Mouse (Mus musculus) intestine, postnatal 0 days (tissue): ENCODE measurements around the gene Clptm1l. TPM values are rescaled to one million over a fixed set of nuclear protein-coding genes. Genes with fewer than 3 reads are reported as not detected.

Experiments
- ATAC-seq: fragments of 200-750 bp; cut with Nextera tagmentation; 2 replicates; pipeline ENCODE4 v1.8.0; 2017; ENCODE audit warnings: mild to moderate bottlenecking, moderate TSS enrichment, moderate library complexity
- H3K27ac ChIP-seq: fragments of 300-500 bp; sonication (generic); 2 replicates; pipeline ENCODE4 v1.5.1; 2014; ENCODE audit warnings: mild to moderate bottlenecking, low read depth, low read length, moderate library complexity
- H3K27me3 ChIP-seq: fragments of 300-500 bp; sonication (generic); replicated peaks from 2 replicates; pipeline ENCODE4 v1.6.1; 2014; ENCODE audit warnings: low read length, mixed read lengths; ENCODE audit not compliant: control insufficient read depth, insufficient read depth
- H3K36me3 ChIP-seq: fragments of 300-500 bp; sonication (generic); 2 replicates; pipeline ENCODE4 v1.6.1; 2014; ENCODE audit warnings: mild to moderate bottlenecking, moderate library complexity; ENCODE audit not compliant: control insufficient read depth, insufficient read depth
- H3K4me1 ChIP-seq: fragments of 300-500 bp; sonication (generic); replicated peaks from 2 replicates; pipeline ENCODE4 v1.6.1; 2014; ENCODE audit warnings: antibody characterized with exemption, low read length, mixed read lengths; ENCODE audit not compliant: control insufficient read depth, insufficient read depth
- H3K4me2 ChIP-seq: fragments of 300-500 bp; sonication (generic); replicated peaks from 2 replicates; pipeline ENCODE4 v1.6.1; 2014; ENCODE audit warnings: low read depth, mild to moderate bottlenecking, moderate library complexity
- H3K4me3 ChIP-seq: fragments of 300-500 bp; sonication (generic); 2 replicates; pipeline ENCODE4 v1.5.1; 2014; ENCODE audit warnings: low read depth, low read length
- H3K9ac ChIP-seq: fragments of 300-500 bp; sonication (generic); 2 replicates; pipeline ENCODE4 v1.6.1; 2014; ENCODE audit warnings: mild to moderate bottlenecking, low read depth, low read length
- H3K9me3 ChIP-seq: fragments of 300-500 bp; sonication (generic); 2 replicates; pipeline ENCODE4 v1.6.1; 2016; ENCODE audit warnings: mixed run types; ENCODE audit not compliant: control insufficient read depth
- CTCF ChIP-seq: sonication (generic); IDR thresholded peaks from 2 replicates; pipeline ENCODE4 v1.5.1; 2016; ENCODE audit warnings: low read depth, mild to moderate bottlenecking, control low read depth, antibody characterized with exemption, moderate library complexity
- whole genome bisulfite sequencing: fragments of 180-500 bp; shearing (Covaris S2); extraction: QIAGEN DNeasy Blood & Tissue Kit; methylation state at CpG from one replicate; pipeline ENCODE4 v1.1.7; 2014; 5-methylcytosine and 5-hydroxymethylcytosine counted together
- polyA plus RNA-seq: library from polyadenylated mRNA; unstranded; fragments of >200 nt; fragmentation: Nextera tagmentation; extraction: Ambion mirVana; gene quantifications from 2 replicates; pipeline ENCODE4 v1.2.1, GENCODE M21; 2015

Gene Clptm1l
- polyA plus RNA-seq, 1 experiment from 2014 or later: 127 TPM

DNA sequence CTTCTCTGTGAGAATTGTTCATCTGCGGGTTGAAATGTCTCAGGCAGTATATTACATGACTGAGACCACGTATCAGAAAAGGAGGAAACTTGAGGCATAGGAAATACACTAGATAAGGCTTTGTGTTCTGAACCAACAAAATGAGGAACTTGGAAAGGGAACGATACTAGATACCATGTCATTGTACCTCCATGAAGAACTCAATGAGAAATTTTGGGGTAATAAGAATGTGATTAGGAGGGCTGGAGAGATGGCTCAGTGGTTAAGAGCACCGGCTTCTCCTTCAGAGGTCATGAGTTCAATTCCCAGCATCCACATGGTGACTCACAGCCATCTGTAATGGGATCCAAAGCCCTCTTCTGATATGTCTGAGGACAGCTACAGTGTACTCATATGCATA lies 3.6 kb upstream of the Clptm1l start:
- Histone ChIP-seq H3K27me3 (no peaks in the 10 kb centered on the region), H3K9ac (no peak overlapping the region), H3K9me3 (no peaks in the 10 kb centered on the region), H3K4me2 (no peak overlapping the region), H3K4me3 (no peak overlapping the region), H3K27ac (no peak overlapping the region), H3K4me1 (peaks cover 5% of the 10 kb centered on the region; the same call in 1 of the 2 replicates), H3K36me3 (no peaks in the 10 kb centered on the region)
- ATAC-seq: no peak
- no peak for TF ChIP-seq CTCF
- WGBS: 79% methylated on average over 4 of the region's 4 CpGs

DNA sequence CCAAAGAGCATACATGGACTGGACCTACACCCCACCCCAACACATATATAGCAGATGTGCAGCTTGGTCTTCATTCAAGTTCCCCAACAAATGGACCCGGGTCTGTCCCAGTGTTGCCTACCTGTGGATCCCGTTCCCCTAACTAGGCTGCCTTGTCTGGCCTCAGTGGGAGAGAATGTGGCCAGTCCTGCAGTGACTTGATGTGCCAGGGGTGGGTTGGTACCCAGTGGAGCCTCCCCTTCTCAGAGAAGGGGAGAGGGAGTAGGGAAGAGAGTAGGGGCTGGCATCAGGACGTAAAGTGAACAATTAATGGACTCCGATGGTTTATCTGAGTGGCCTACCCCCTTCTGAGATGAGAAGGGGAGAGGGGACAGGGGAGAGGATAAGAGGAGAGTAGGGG lies 760 bp upstream of the Clptm1l start:
- Histone ChIP-seq H3K27me3 (no peaks in the 10 kb centered on the region), H3K9me3 (no peaks in the 10 kb centered on the region), H3K27ac (no peak overlapping the region), H3K4me2 (peak overlapping the region; percentile 88), H3K4me3 (peak overlapping the region; percentile 60), H3K9ac (peak overlapping the region; percentile 59), H3K4me1 (peaks cover 5% of the 10 kb centered on the region; the same call in 1 of the 2 replicates), H3K36me3 (peaks cover 21% of the 10 kb centered on the region)
- 57% methylated on average over 4 of the region's 4 CpGs for WGBS
- no peak for ATAC-seq
- no peak for TF ChIP-seq CTCF

DNA sequence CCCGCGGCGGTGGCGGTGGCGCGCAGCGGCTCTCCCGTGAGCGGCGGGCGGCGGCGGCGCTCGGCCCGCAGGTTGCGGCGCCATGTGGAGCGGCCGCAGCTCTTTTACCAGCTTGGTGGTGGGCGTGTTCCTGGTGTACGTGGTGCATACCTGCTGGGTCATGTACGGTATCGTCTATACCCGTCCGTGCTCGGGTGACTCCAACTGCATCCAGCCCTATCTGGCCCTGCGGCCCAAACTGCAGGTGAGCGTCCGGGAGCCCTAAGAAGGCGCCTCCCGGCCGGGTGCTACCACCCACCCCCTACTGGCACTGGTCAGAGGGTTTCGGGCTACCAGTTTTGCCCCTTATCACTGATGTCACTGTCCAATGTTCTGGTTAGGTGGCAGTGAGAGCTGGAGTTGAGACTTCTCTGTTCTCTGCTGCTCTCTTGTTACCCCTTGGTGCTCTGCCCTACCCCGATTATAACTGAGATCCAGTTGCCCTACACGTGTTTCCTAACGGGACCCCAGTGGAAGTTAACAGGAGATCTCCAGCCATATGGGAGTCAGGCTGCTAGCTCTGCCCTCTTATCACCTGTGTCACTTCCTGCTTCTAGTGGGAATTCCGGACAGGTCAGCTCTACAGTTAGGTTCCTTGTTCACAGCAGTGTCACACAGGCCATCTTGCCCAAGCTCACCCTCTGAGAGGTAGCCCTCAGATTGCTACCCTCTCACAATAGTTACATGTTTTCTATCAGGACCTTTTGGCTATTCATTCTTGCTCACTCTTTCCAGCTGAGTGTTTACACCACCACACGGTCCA lies 551 bp downstream of the Clptm1l start:
- Histone ChIP-seq H3K4me1 (peaks cover 5% of the 10 kb centered on the region; the same call in 1 of the 2 replicates), H3K4me3 (peak overlapping the region; percentile 60), H3K4me2 (peak overlapping the region; percentile 88), H3K27me3 (no peaks in the 10 kb centered on the region), H3K27ac (peak overlapping the region; percentile 58), H3K9me3 (no peaks in the 10 kb centered on the region), H3K36me3 (peaks cover 34% of the 10 kb centered on the region), H3K9ac (peak overlapping the region; percentile 59)
- WGBS: 3% methylated on average over 39 of the region's 39 CpGs
- TF ChIP-seq CTCF: no peak
- peak; percentile 77 for ATAC-seq

DNA sequence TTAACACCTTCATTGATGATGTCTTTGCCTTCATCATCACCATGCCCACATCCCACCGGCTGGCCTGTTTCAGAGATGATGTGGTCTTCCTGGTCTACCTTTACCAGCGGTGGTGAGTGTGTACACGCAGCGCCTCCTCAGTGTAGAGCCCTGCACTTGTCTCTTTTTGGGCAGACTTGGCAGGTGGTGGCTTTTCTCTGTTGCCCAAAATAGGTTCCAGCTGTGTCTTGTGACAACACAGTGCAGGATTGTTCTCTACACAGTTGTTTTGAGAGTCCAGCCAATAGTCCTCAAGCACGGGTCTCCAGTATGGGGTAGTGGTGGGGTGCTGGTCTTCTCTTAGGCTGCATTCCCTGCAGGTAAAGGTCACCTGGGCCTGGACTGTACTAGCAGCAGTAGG lies 14.6 kb downstream of the Clptm1l start:
- 92% methylated on average over 5 of the region's 5 CpGs for WGBS
- no peak for ATAC-seq

DNA sequence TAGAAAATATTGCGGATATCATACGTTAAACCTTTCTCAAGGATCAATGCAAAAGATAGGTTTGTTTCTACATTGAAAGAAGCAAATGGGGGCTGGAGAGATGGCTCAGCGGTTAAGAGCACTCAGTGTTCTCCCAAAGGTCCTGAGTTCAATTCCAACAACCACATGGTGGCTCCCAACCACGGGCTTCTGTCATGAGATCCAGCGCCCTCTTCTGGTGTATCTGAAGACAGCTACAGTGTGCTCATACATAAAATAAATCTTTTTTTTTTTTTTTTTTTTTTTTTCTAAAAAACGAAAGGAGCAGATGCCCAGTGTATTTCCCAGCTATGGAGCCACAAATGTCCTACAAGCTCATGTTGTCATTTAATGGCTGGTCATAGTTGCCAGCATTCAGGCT lies 16.8 kb downstream of the Clptm1l start:
- H3K36me3 ChIP-seq: peaks cover 63% of the 10 kb centered on the region
- WGBS: 65% methylated on average over 6 of the region's 6 CpGs
- H3K9me3 ChIP-seq: no peaks in the 10 kb centered on the region
- no peak overlapping the region for H3K4me3 ChIP-seq
- no peak for ATAC-seq
- H3K27ac ChIP-seq: no peak overlapping the region
- H3K4me2 ChIP-seq: no peak overlapping the region
- peak; percentile 60 for TF ChIP-seq CTCF
- no peak overlapping the region for H3K9ac ChIP-seq
- H3K4me1 ChIP-seq: no peaks in the 10 kb centered on the region
- no peaks in the 10 kb centered on the region for H3K27me3 ChIP-seq

More for the DNA sequence above, 14.6 kb downstream of the Clptm1l start:
- Histone ChIP-seq H3K4me1 (no peaks in the 10 kb centered on the region), H3K36me3 (peaks cover 85% of the 10 kb centered on the region), H3K27ac (no peak overlapping the region), H3K9me3 (no peaks in the 10 kb centered on the region), H3K4me2 (no peak overlapping the region), H3K27me3 (no peaks in the 10 kb centered on the region), H3K9ac (no peak overlapping the region), H3K4me3 (no peak overlapping the region)
- TF ChIP-seq CTCF: no peak

DNA sequence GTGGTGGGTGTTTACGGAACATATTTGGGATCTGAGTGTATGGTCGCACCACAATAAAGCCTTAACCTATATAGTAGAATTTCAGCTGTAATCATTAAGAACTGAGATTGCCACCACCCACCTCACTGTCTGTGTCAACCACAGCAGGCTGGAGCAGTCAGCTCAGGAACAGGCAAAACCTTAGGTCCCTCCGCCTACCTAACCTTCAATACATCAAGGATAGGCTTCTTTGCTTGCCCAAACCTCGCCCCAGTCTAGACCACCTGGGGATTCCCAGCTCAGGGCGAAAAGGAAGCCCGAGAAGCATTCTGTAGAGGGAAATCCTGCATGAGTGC lies 22.6 kb downstream of the Clptm1l start:
- H3K4me2 ChIP-seq: peak overlapping the region; percentile 76
- H3K9ac ChIP-seq: no peak overlapping the region
- no peak; the same call in 1 of the 2 replicates for TF ChIP-seq CTCF
- peaks cover 14% of the 10 kb centered on the region; the same call in 1 of the 2 replicates for H3K4me1 ChIP-seq
- ATAC-seq: no peak
- H3K36me3 ChIP-seq: peaks cover 13% of the 10 kb centered on the region; the same call in 1 of the 2 replicates
- 42% methylated on average over 6 of the region's 6 CpGs for WGBS
- peak overlapping the region; percentile 75; the same call in 1 of the 2 replicates for H3K27ac ChIP-seq
- H3K4me3 ChIP-seq: peak overlapping the region; percentile 47
- no peaks in the 10 kb centered on the region for H3K9me3 ChIP-seq
- no peaks in the 10 kb centered on the region for H3K27me3 ChIP-seq
